Mouse (Mus musculus) cerebellum, postnatal 14 days (tissue): ENCODE data around the gene Gstp1.
A peak's percentile ranks its signal among the peaks of the same experiment; 100 is the strongest.

Experiments
- DNase-seq, 2 experiments: peaks; one replicate each; pipeline ENCODE4 v3.0.0; 2021; ENCODE audit warnings: mixed read lengths in 2 of 2

The Gstp1 gene

GRCm38 (mm10) chr19:4000119-4000900, 37.5 kb downstream of the Gstp1 start, which contains the start of the genes Nudt8 and Gm49405:
Nudt8 (plus strand) TSS chr19:4000580.
Gm49405 (plus strand) TSS chr19:4000626.
- DNase-seq = peak; percentile 95 to 96

DNA sequence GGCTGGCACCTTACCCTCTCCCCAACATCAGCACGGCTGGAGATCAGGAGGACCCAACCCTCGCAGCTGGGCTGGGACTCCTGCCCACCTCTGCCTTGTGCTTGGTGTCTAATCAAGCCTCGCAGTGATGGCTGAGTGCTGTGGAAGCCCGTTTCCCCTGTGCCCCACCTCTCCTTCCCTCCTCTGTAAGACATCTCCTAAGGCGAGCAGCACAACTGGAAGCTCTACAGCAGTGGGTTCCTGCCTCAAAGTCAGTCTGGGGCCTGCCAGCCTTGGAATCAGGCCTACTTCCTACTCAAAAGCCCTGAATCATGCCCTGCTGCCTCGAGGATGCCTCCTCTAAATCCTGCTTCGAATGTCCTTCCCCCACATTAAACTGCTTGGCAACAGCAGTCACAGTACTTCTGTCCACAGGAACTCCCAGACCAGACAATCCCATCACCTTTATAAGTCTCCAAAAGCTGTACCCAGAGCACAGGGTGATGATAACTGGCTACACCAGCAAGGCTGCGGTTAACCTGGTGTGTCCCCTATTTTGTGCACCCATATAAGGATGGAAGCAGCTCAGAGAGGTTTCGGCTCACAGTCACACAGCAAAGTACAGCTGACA, 38.6 kb downstream of the Gstp1 start:
- no peak for DNase-seq

GRCm38 (mm10) chr19:3998335-3998734, 39.5 kb downstream of the Gstp1 start:
- no peak for DNase-seq

DNA sequence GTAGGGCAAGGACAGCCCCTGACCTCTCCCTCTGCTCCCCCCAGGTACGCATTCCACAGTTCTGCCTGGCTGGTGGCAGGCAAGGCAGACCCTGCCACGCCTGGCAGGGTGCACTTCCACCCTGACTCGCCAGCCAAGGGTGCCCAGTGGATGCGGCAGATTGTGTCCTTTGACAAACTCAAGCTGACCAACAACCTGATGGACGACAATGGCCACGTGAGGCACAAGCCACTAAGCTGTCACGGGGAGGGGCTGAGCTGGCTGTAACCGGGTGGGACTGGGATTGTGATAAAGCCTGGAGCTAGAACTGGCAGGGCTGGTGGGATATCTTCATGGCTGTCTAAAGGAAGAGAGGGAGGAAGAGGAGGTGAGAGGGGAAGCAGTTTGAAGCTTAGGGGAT, 40.6 kb downstream of the Gstp1 start:
- no peak for DNase-seq

DNA sequence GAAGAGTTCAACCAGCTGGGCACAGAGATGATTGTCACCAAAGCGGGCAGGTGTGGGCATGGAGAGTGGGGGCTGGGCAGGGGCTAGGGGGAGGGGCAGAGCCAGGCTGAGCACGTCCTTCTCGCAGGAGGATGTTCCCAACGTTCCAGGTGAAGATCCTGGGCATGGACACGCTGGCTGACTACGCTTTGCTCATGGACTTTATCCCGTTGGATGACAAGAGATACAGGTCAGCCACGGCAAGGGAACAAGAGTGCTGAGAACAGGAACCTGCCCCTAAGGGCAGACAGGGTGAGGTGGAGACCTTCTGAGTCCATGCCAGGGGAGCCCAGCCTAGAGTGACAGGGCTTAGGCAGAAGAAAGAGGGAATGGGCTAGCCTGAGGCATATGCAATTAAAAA, 41.0 kb downstream of the Gstp1 start:
- DNase-seq = no peak

- no peak for DNase-seq
Observed at GRCm38 (mm10) chr19:3996106-3996505, 41.7 kb downstream of the Gstp1 start.

DNA sequence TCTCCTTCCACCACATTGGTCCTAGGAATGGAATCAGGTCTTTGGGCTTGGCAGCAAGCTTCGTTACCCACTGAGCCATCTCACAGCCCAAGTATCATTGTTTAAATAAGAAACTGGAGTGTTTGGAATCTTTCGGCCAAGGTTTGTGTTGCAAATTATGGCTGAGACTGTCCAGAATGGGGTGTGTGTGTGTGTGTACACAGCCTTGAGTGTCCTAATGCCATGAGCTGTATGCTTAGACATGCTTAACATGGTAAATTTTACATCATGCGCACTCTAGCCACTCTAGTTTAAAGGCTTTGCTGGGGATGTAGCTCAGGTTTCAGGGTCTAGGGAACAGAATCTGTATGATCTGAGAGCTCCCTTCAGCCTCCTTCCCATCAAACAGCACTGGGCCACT, 42.3 kb downstream of the Gstp1 start:
- DNase-seq = no peak

DNA sequence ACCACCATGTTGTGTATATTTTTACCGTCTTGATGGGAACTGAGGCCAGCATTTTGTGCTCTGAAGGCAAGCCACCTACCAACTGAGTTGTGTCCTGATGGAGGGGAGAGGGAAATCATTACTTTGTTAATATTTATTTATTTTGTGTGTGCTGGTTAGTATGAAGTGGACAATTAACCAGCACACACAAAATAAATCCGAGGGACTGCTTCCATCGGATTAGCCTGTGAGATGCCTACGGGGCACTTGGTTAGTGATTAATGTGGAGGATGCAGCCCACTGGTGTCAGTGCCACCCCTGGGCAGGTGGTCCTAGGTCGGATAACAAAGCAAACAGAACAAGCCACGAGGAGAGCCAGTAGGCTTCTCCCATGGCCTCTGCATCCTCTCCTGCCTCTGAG, 42.9 kb downstream of the Gstp1 start:
- DNase-seq = no peak

DNA sequence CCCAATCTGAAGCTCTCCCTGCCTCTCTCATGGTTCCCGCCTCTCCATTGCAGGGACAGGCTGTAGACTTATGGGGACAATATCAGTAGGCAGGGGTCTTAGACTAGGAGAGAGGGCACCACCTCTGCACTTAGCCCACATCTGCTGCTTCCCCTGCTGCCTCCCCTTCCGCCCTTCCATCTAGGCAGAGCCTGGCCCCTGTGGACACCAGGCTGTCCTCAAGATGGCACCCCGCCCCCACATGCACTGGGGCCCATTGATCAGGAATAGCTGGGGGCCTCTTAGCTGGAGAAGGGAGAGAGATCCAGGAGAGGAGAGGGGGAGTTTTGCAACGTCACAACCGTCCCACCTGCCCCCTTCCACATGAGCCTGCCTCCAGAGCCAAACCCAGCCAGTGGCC, 45.4 kb downstream of the Gstp1 start, which contains the start of gene Tbx10:
Gene Tbx10 (plus strand): TSS at position 337 of the 400 bp plus-strand sequence.
- DNase-seq = no peak

- DNase-seq = no peak
Observed at GRCm38 (mm10) chr19:3991966-3992365, 45.8 kb downstream of the Gstp1 start.

DNA sequence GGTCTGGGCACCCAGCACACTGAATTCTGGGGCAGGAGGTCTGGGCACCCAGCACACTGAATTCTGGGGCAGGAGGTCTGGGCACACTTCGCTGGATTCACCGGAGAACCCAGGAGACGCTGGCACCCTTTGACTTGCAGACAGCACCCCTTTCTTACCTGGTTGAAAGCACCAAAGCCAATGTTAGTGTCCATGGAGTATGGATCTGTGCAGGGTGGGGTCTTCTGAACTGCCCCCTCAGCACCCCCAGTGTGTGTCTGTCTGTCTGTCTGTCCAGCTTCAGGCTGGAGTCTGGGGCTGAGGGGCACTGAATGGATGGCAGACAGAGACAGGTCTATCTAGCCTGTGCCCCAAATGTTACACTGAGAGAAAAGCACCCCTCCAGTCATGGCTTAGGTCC, 46.2 kb downstream of the Gstp1 start:
- no peak for DNase-seq

DNA sequence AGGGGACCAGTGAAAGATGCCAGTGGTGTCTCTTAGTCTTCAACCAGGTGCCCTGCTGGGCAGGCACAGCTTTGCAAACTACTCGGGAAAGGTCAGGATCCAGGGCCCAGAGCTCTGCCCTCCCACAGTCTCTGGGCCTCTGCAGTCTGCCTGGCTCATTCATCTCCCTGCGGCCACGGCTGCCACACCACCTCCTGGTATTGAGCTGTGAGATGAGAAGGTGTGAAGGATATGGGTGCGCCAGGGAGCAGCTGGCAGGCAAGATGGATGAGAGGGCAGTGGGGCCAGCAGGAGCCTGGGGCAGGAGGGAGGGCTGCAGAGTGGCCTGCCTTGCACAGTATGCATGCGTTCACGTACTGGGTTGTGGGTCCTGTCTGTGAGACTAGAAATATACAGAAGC, 47.0 kb downstream of the Gstp1 start:
- DNase-seq = no peak

GRCm38 (mm10) chr19:3988750-3989149, 49.0 kb downstream of the Gstp1 start:
- no peak for DNase-seq

GRCm38 (mm10) chr19:3988066-3988465, 49.7 kb downstream of the Gstp1 start:
- DNase-seq = no peak

GRCm38 (mm10) chr19:3986334-3986733, 51.5 kb downstream of the Gstp1 start, which contains the start of gene Acy3:
Acy3 (plus strand) TSS chr19:3986570.
- peak; percentile 37 to 43 for DNase-seq
